Mouse (Mus musculus) embryonic facial prominence, embryonic 11.5 days (tissue): Measurements from ENCODE around the gene Atg7. TPM values are rescaled to one million over a fixed set of nuclear protein-coding genes. Genes with fewer than 3 reads are reported as not detected.

Source experiments
- ATAC-seq: fragments of 200-750 bp; cut with Nextera tagmentation; replicated peaks from 2 replicates; pipeline ENCODE4 v1.8.0; 2017; ENCODE audit warnings: low read depth; ENCODE audit not compliant: insufficient number of reproducible peaks, low FRiP score, low TSS enrichment
- DNase-seq: peaks from one replicate; pipeline ENCODE4 v3.0.0-alpha.2; 2015; ENCODE audit warnings: low spot score
- H3K27ac ChIP-seq: fragments of 300-500 bp; sonication (generic); replicated peaks from 2 replicates; pipeline ENCODE4 v1.5.1; 2014; ENCODE audit warnings: mild to moderate bottlenecking, low read depth, low read length, control low read depth
- H3K27me3 ChIP-seq: fragments of 300-500 bp; sonication (generic); 2 replicates; pipeline ENCODE4 v1.6.1; 2014; ENCODE audit warnings: mild to moderate bottlenecking, low read length, moderate library complexity, mixed read lengths; ENCODE audit not compliant: control insufficient read depth, insufficient read depth
- H3K36me3 ChIP-seq: fragments of 300-500 bp; sonication (generic); replicated peaks from 2 replicates; pipeline ENCODE4 v1.6.1; 2014; ENCODE audit warnings: low read depth, mild to moderate bottlenecking, low read length, moderate library complexity, mixed read lengths; ENCODE audit not compliant: control insufficient read depth, insufficient read depth
- H3K4me1 ChIP-seq: fragments of 300-500 bp; sonication (generic); 2 replicates; pipeline ENCODE4 v1.6.1; 2014; ENCODE audit warnings: low read length, mixed read lengths; ENCODE audit not compliant: control insufficient read depth, insufficient read depth
- H3K4me2 ChIP-seq: fragments of 300-500 bp; sonication (generic); 2 replicates; pipeline ENCODE4 v1.6.1; 2014; ENCODE audit warnings: low read depth, mild to moderate bottlenecking, control low read depth, low read length, moderate library complexity
- H3K4me3 ChIP-seq: fragments of 300-500 bp; sonication (generic); 2 replicates; pipeline ENCODE4 v1.5.1; 2014; ENCODE audit warnings: low read depth, low read length, control low read depth
- H3K9ac ChIP-seq: fragments of 300-500 bp; sonication (generic); replicated peaks from 2 replicates; pipeline ENCODE4 v1.6.1; 2014; ENCODE audit warnings: mild to moderate bottlenecking, control low read depth, low read length
- H3K9me3 ChIP-seq: fragments of 300-500 bp; sonication (generic); replicated peaks from 2 replicates; pipeline ENCODE4 v1.6.1; 2016; ENCODE audit warnings: mild to moderate bottlenecking, low read length, inconsistent platforms, mixed read lengths; ENCODE audit not compliant: control insufficient read depth
- WGBS: fragments of 180-500 bp; shearing (Covaris S2); extraction: QIAGEN DNeasy Blood & Tissue Kit; methylation state at CpG from one replicate; pipeline ENCODE4 v1.1.7; 2014; 5-methylcytosine and 5-hydroxymethylcytosine counted together
- polyA plus RNA-seq: library from polyadenylated mRNA; unstranded; fragments of >200 nt; fragmentation: Nextera tagmentation; extraction: Ambion mirVana; gene quantifications from 2 replicates; pipeline ENCODE4 v1.2.1, GENCODE M21; 2014

Gene Atg7
- polyA plus RNA-seq, 1 experiment from 2014 or later: 14.6 TPM

GRCm38 (mm10) chr6:114767710-114768109 is 124.8 kb downstream of the Atg7 start:
- no peaks in the 10 kb centered on the region for H3K36me3 ChIP-seq
- DNase-seq (no peak), ATAC-seq (no peak)
- H3K27me3 ChIP-seq: no peaks in the 10 kb centered on the region
- H3K9me3 ChIP-seq: no peaks in the 10 kb centered on the region
- no peak overlapping the region for H3K4me3 ChIP-seq
- H3K9ac ChIP-seq: no peak overlapping the region
- H3K27ac ChIP-seq: no peak overlapping the region
- WGBS: 61% methylated on average over 2 of the region's 2 CpGs
- no peaks in the 10 kb centered on the region for H3K4me1 ChIP-seq
- no peak overlapping the region for H3K4me2 ChIP-seq

- Histone ChIP-seq H3K36me3 (no peaks in the 10 kb centered on the region), H3K4me2 (no peak overlapping the region), H3K4me1 (no peaks in the 10 kb centered on the region), H3K9ac (no peak overlapping the region), H3K27me3 (no peaks in the 10 kb centered on the region), H3K27ac (no peak overlapping the region), H3K4me3 (no peak overlapping the region), H3K9me3 (no peaks in the 10 kb centered on the region)
- ATAC-seq (no peak), DNase-seq (no peak)
- 73% methylated on average over 2 of the region's 2 CpGs for WGBS
Measured at GRCm38 (mm10) chr6:114770337-114770736, 127.4 kb downstream of the Atg7 start.

DNA sequence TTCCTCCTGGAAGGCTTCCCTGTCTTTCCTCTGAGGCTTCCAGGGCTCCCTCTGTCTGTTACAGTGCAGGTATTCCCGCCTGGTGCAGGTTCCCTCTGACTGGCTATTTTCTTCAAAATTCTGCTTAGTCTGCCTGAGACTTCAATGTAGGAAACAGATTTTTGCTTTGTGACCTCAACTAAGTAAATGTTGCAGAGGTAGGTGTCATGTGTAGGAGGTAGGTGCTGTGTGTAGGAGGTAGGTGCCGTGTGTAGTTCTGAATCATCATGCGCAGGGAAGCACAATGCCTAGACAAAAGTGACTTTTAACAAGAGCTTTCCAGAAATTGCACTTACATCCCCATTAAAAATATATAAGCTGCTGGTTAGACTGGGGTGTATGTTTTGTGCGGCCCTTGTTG is 128.6 kb downstream of the Atg7 start:
- 83% methylated on average over 4 of the region's 4 CpGs for WGBS
- ATAC-seq (no peak), DNase-seq (no peak)
- no peaks in the 10 kb centered on the region for H3K9me3 ChIP-seq
- H3K4me2 ChIP-seq: no peak overlapping the region
- no peaks in the 10 kb centered on the region for H3K27me3 ChIP-seq
- no peaks in the 10 kb centered on the region for H3K36me3 ChIP-seq
- H3K4me3 ChIP-seq: no peak overlapping the region
- H3K4me1 ChIP-seq: no peaks in the 10 kb centered on the region
- no peak overlapping the region for H3K27ac ChIP-seq
- no peak overlapping the region for H3K9ac ChIP-seq

DNA sequence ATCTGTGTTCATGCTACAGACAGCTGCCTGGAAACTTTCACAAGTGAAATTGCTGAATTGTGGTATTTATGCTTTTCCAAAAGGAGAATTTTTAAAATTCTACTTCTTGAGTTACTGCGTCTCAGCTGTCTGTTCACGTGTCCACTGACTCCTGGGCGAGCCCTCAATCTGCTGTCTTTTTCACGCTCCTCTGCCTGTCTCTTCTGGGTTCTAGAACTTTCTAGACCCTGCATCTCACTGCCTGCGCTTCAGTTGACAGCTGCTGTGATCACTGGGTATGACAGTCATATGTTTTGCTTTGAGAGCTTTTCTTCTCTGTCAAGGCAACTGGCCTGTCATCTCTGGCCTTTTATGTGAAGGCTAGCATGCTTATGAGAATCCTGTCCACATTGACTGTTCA is 132.3 kb downstream of the Atg7 start:
- no peaks in the 10 kb centered on the region for H3K27me3 ChIP-seq
- 92% methylated on average over 5 of the region's 5 CpGs for WGBS
- ATAC-seq (no peak), DNase-seq (no peak)
- H3K4me3 ChIP-seq: no peak overlapping the region
- H3K9ac ChIP-seq: no peak overlapping the region
- no peaks in the 10 kb centered on the region for H3K9me3 ChIP-seq
- H3K4me2 ChIP-seq: no peak overlapping the region
- peaks cover 4% of the 10 kb centered on the region; the same call in 1 of the 2 replicates for H3K4me1 ChIP-seq
- H3K36me3 ChIP-seq: no peaks in the 10 kb centered on the region
- H3K27ac ChIP-seq: no peak overlapping the region

DNA sequence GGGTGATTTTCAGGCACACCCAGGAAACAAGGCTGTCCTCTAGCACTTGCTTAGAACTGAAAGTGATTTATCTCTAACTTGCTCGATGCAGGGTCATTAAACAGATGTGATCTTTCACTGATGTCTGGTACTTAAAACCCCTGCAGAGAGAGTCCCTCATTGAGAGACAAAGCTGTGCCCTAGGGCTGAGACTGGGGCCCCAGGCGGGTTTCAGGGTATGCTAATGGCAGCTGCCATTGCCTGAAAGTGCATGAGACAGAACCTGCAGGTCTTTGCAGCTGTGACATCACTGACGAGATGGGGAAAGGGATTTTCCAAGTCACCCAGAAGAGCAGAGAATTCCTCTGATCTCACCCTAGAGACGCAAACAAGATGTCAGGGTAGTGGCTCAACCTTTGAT is 135.0 kb downstream of the Atg7 start:
- H3K9me3 ChIP-seq: no peaks in the 10 kb centered on the region
- H3K27ac ChIP-seq: no peak overlapping the region
- no peak overlapping the region for H3K9ac ChIP-seq
- H3K4me1 ChIP-seq: peaks cover 4% of the 10 kb centered on the region
- H3K4me2 ChIP-seq: no peak overlapping the region
- no peak overlapping the region for H3K4me3 ChIP-seq
- H3K27me3 ChIP-seq: no peaks in the 10 kb centered on the region
- DNase-seq: peak; percentile 25
- H3K36me3 ChIP-seq: no peaks in the 10 kb centered on the region
- ATAC-seq: no peak
- WGBS: 13% methylated on average over 4 of the region's 4 CpGs

DNA sequence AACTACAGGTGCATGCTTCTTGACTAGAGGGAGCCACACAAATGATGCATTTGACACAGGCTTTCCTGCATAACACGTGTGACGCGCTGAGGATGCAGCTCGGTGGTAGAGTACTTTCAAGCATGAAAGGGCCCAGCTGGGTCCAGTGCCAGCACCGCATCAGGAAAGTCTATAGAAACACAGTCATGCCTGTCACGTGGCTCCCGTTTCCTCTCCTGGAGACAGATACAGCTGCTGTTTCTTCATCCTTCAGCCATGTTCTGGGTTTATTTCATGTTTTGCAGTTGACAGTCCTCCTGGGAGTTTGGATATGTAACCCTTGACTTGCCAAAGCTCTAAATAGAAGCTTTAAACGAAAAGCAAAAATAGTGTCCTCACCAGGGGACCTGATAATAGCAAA is 135.8 kb downstream of the Atg7 start:
- DNase-seq (no peak), ATAC-seq (no peak)
- 58% methylated on average over 8 of the region's 8 CpGs for WGBS
- no peak overlapping the region for H3K4me2 ChIP-seq
- peaks cover 4% of the 10 kb centered on the region for H3K4me1 ChIP-seq
- no peaks in the 10 kb centered on the region for H3K36me3 ChIP-seq
- no peak overlapping the region for H3K27ac ChIP-seq
- H3K9ac ChIP-seq: no peak overlapping the region
- H3K4me3 ChIP-seq: no peak overlapping the region
- no peaks in the 10 kb centered on the region for H3K27me3 ChIP-seq
- H3K9me3 ChIP-seq: no peaks in the 10 kb centered on the region

DNA sequence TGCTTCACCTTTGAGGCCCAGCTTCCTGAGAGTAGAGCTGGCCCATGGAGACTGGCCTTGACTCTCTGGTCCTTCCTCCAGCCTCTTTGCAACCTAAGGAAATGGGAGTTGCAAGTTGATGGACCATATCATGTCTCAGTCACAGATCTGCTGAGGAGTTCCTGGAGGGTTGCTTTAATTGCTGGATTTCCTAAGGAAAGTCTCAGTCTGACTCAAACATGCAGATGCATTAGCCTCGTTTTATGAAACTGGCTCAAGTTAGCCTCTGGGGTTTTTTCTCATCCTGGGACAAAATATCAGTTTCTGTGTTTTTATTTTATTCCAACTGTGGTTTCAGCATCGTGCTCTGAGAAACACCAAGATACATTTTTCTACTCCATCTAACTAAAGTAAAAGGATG is 137.7 kb downstream of the Atg7 start:
- no peaks in the 10 kb centered on the region for H3K27me3 ChIP-seq
- WGBS: 74% methylated on average over 2 of the region's 2 CpGs
- no peak overlapping the region for H3K4me3 ChIP-seq
- no peak overlapping the region for H3K4me2 ChIP-seq
- H3K9ac ChIP-seq: no peak overlapping the region
- DNase-seq (no peak), ATAC-seq (no peak)
- peaks cover 4% of the 10 kb centered on the region for H3K4me1 ChIP-seq
- no peaks in the 10 kb centered on the region for H3K36me3 ChIP-seq
- no peaks in the 10 kb centered on the region for H3K9me3 ChIP-seq
- H3K27ac ChIP-seq: no peak overlapping the region

- ATAC-seq: no peak
- H3K9ac ChIP-seq: no peak overlapping the region
- peaks cover 4% of the 10 kb centered on the region for H3K4me1 ChIP-seq
- no peaks in the 10 kb centered on the region for H3K36me3 ChIP-seq
- H3K27ac ChIP-seq: no peak overlapping the region
- 33% methylated on average over 11 of the region's 11 CpGs for WGBS
- no peak overlapping the region for H3K4me2 ChIP-seq
- no peaks in the 10 kb centered on the region for H3K9me3 ChIP-seq
- H3K4me3 ChIP-seq: no peak overlapping the region
- no peaks in the 10 kb centered on the region for H3K27me3 ChIP-seq
- peak; percentile 55 for DNase-seq
Measured at GRCm38 (mm10) chr6:114781415-114782240, 138.7 kb downstream of the Atg7 start.
